Mouse (Mus musculus) liver, embryonic 16.5 days (tissue): Measurements from ENCODE around the gene Dcp1a. TPM values are rescaled to one million over a fixed set of nuclear protein-coding genes. Genes with fewer than 3 reads are reported as not detected.

Experiments used
- ATAC-seq: fragments of 200-750 bp; cut with Nextera tagmentation; 2 replicates; pipeline ENCODE4 v1.8.0; 2017; ENCODE audit warnings: low read depth, mild to moderate bottlenecking, moderate number of reproducible peaks, moderate library complexity
- H3K27ac ChIP-seq: fragments of 300-500 bp; sonication (generic); 2 replicates; pipeline ENCODE4 v1.5.1; 2014; ENCODE audit warnings: mild to moderate bottlenecking, low read length
- H3K27me3 ChIP-seq: fragments of 300-500 bp; sonication (generic); 2 replicates; pipeline ENCODE4 v1.6.1; 2014; ENCODE audit warnings: low read depth, low read length, mixed read lengths; ENCODE audit not compliant: control insufficient read depth, insufficient read depth
- H3K36me3 ChIP-seq: fragments of 300-500 bp; sonication (generic); 2 replicates; pipeline ENCODE4 v1.6.1; 2014; ENCODE audit warnings: mild to moderate bottlenecking; ENCODE audit not compliant: control insufficient read depth, insufficient read depth
- H3K4me1 ChIP-seq: fragments of 300-500 bp; sonication (generic); 2 replicates; pipeline ENCODE4 v1.6.1; 2014; ENCODE audit warnings: low read depth, low read length, mixed read lengths; ENCODE audit not compliant: control insufficient read depth
- H3K4me2 ChIP-seq: fragments of 300-500 bp; sonication (generic); 2 replicates; pipeline ENCODE4 v1.6.1; 2014; ENCODE audit warnings: low read depth, low read length, mixed read lengths
- H3K4me3 ChIP-seq: fragments of 300-500 bp; sonication (generic); 2 replicates; pipeline ENCODE4 v1.5.1; 2014; ENCODE audit warnings: low read depth, mild to moderate bottlenecking, low read length
- H3K9ac ChIP-seq: fragments of 300-500 bp; sonication (generic); 2 replicates; pipeline ENCODE4 v1.6.1; 2014; ENCODE audit warnings: low read depth, low read length
- H3K9me3 ChIP-seq: fragments of 300-500 bp; sonication (generic); replicated peaks from 2 replicates; pipeline ENCODE4 v1.6.1; 2016; ENCODE audit warnings: low read length; ENCODE audit not compliant: control insufficient read depth
- WGBS: fragments of 180-500 bp; shearing (Covaris S2); extraction: QIAGEN DNeasy Blood & Tissue Kit; methylation state at CpG from one replicate; pipeline ENCODE4 v1.1.7; 2014; ENCODE audit not compliant: insufficient replicate concordance; 5-methylcytosine and 5-hydroxymethylcytosine counted together
- microRNA-seq: library from miRNA; unstranded; fragments of <30 nt; microRNA quantifications from one replicate; pipeline ENCODE4, GENCODE M21; 2016
- polyA plus RNA-seq: library from polyadenylated mRNA; unstranded; fragments of >200 nt; fragmentation: Nextera tagmentation; extraction: Ambion mirVana; gene quantifications from 2 replicates; pipeline ENCODE4 v1.2.1, GENCODE M21; 2015

Gene Dcp1a
- polyA plus RNA-seq, 1 experiment from 2014 or later = 7.4 TPM

- Histone ChIP-seq H3K9ac (no peak overlapping the region; the same call in 1 of the 2 replicates), H3K27ac (peak overlapping the region; percentile 72), H3K27me3 (no peaks in the 10 kb centered on the region), H3K4me1 (peaks cover 23% of the 10 kb centered on the region), H3K4me3 (no peak overlapping the region), H3K9me3 (no peaks in the 10 kb centered on the region), H3K4me2 (no peak overlapping the region), H3K36me3 (peaks cover 31% of the 10 kb centered on the region)
- no peak for ATAC-seq
- WGBS = 57% methylated on average over 7 of the region's 7 CpGs
These were observed 96.5 kb downstream of the Dcp1a start for GRCm38 (mm10) chr14:30575791-30576190.

- WGBS = 39% methylated on average over 5 of the region's 5 CpGs
- H3K36me3 ChIP-seq = peaks cover 26% of the 10 kb centered on the region
- H3K4me3 ChIP-seq = no peak overlapping the region
- H3K9ac ChIP-seq = peak overlapping the region; percentile 12; the same call in 1 of the 2 replicates
- ATAC-seq = peak; percentile 7; the same call in 1 of the 2 replicates
- H3K4me2 ChIP-seq = no peak overlapping the region
- peak overlapping the region; percentile 72 for H3K27ac ChIP-seq
- no peaks in the 10 kb centered on the region for H3K9me3 ChIP-seq
- no peaks in the 10 kb centered on the region for H3K27me3 ChIP-seq
- H3K4me1 ChIP-seq = peaks cover 23% of the 10 kb centered on the region
These were observed 96.9 kb downstream of the Dcp1a start for GRCm38 (mm10) chr14:30576260-30576659.

Small RNA genes within 50 kb of the gene (microRNA-seq; reads per million reads assigned to microRNA genes)
- gene Mir3076 = 8.1 reads per million, percentile 23 among the genes with 10 or more reads in this experiment

Other genes with a start within 250 kb of the Dcp1a start
- gene Cacna1d, start 11.9 kb downstream of the Dcp1a start, polyA plus RNA-seq = 0.12 and 0.35 TPM in 2 replicates
- gene Tkt, start 68.8 kb downstream of the Dcp1a start, polyA plus RNA-seq = 175 and 178 TPM in 2 replicates
- 16.3 and 16.4 TPM in 2 replicates for gene Prkcd, start 146.7 kb downstream of the Dcp1a start, polyA plus RNA-seq
- 3.9 and 4.1 TPM in 2 replicates for gene Rft1, start 174.8 kb downstream of the Dcp1a start, polyA plus RNA-seq
- 11.0 and 12.0 TPM in 2 replicates for gene Sfmbt1, start 235.3 kb downstream of the Dcp1a start, polyA plus RNA-seq